Mouse (Mus musculus): ENCODE results near the gene Mcub. TPM values are rescaled to one million over a fixed set of nuclear protein-coding genes. Genes with fewer than 3 reads are reported as not detected.
A peak's percentile ranks its signal among the peaks of the same experiment; 100 is the strongest.

The Mcub gene
- polyA plus RNA-seq, 1 experiment from 2014 or later, result 14.1 TPM

GRCm38 (mm10) chr3:129925861-129926260 is 44.1 kb downstream of the Mcub start:
- DNase-seq (ENCODE audit: low spot score) (no peak), ATAC-seq (ENCODE audit: insufficient number of reproducible peaks, low FRiP score, low TSS enrichment, low read depth) (no peak)
- no peak overlapping the region for H3K4me2 ChIP-seq (ENCODE audit: low read depth, severe bottlenecking)
- H3K9me3 ChIP-seq (ENCODE audit: control insufficient read depth, low read length), result no peaks in the 10 kb centered on the region
- H3K4me1 ChIP-seq (ENCODE audit: control insufficient read depth, insufficient read depth, low read length), result no peaks in the 10 kb centered on the region
- H3K36me3 ChIP-seq (ENCODE audit: control insufficient read depth, insufficient read depth, low read length), result no peaks in the 10 kb centered on the region
- no peak overlapping the region for H3K9ac ChIP-seq (ENCODE audit: low read length)
- no peak overlapping the region for H3K27ac ChIP-seq (replicated peaks; ENCODE audit: low read depth, low read length)
- no peaks in the 10 kb centered on the region for H3K27me3 ChIP-seq (ENCODE audit: control insufficient read depth, insufficient read depth, low read length)
- H3K4me3 ChIP-seq (ENCODE audit: low read depth, low read length), result no peak overlapping the region
- 93% methylated on average over 3 of the region's 3 CpGs for WGBS

GRCm38 (mm10) chr3:129923581-129923980 is 46.4 kb downstream of the Mcub start:
- Histone ChIP-seq H3K27me3 (ENCODE audit: control insufficient read depth, insufficient read depth, low read length) (no peaks in the 10 kb centered on the region), H3K27ac (replicated peaks; ENCODE audit: low read depth, low read length) (no peak overlapping the region), H3K9ac (ENCODE audit: low read length) (no peak overlapping the region), H3K4me2 (ENCODE audit: low read depth, severe bottlenecking) (no peak overlapping the region), H3K4me3 (ENCODE audit: low read depth, low read length) (no peak overlapping the region), H3K36me3 (ENCODE audit: control insufficient read depth, insufficient read depth, low read length) (no peaks in the 10 kb centered on the region), H3K9me3 (ENCODE audit: control insufficient read depth, low read length) (no peaks in the 10 kb centered on the region), H3K4me1 (ENCODE audit: control insufficient read depth, insufficient read depth, low read length) (no peaks in the 10 kb centered on the region)
- DNase-seq (ENCODE audit: low spot score) (no peak), ATAC-seq (ENCODE audit: insufficient number of reproducible peaks, low FRiP score, low TSS enrichment, low read depth) (no peak)
- WGBS, result 91% methylated on average over 7 of the region's 7 CpGs

- no peaks in the 10 kb centered on the region for H3K9me3 ChIP-seq (ENCODE audit: control insufficient read depth, low read length)
- H3K4me2 ChIP-seq (ENCODE audit: low read depth, severe bottlenecking), result no peak overlapping the region
- no peak overlapping the region for H3K27ac ChIP-seq (replicated peaks; ENCODE audit: low read depth, low read length)
- no peak overlapping the region for H3K9ac ChIP-seq (ENCODE audit: low read length)
- 0 out of 2 replicates have a peak, but pooled peaks have one; percentile 47 for ATAC-seq (ENCODE audit: insufficient number of reproducible peaks, low FRiP score, low TSS enrichment, low read depth)
- no peaks in the 10 kb centered on the region for H3K4me1 ChIP-seq (ENCODE audit: control insufficient read depth, insufficient read depth, low read length)
- H3K4me3 ChIP-seq (ENCODE audit: low read depth, low read length), result no peak overlapping the region
- H3K36me3 ChIP-seq (ENCODE audit: control insufficient read depth, insufficient read depth, low read length), result no peaks in the 10 kb centered on the region
- H3K27me3 ChIP-seq (ENCODE audit: control insufficient read depth, insufficient read depth, low read length), result no peaks in the 10 kb centered on the region
- 18% methylated on average over 13 of the region's 13 CpGs for WGBS
- peak; percentile 83 for DNase-seq (ENCODE audit: low spot score)
These were observed 51.6 kb downstream of the Mcub start for GRCm38 (mm10) chr3:129918434-129918833.

GRCm38 (mm10) chr3:129917424-129917823 is 52.6 kb downstream of the Mcub start:
- no peaks in the 10 kb centered on the region for H3K9me3 ChIP-seq (ENCODE audit: control insufficient read depth, low read length)
- ATAC-seq (ENCODE audit: insufficient number of reproducible peaks, low FRiP score, low TSS enrichment, low read depth) (no peak), DNase-seq (ENCODE audit: low spot score) (no peak)
- no peaks in the 10 kb centered on the region for H3K4me1 ChIP-seq (ENCODE audit: control insufficient read depth, insufficient read depth, low read length)
- H3K27me3 ChIP-seq (ENCODE audit: control insufficient read depth, insufficient read depth, low read length), result no peaks in the 10 kb centered on the region
- H3K4me3 ChIP-seq (ENCODE audit: low read depth, low read length), result no peak overlapping the region
- no peaks in the 10 kb centered on the region for H3K36me3 ChIP-seq (ENCODE audit: control insufficient read depth, insufficient read depth, low read length)
- no peak overlapping the region for H3K4me2 ChIP-seq (ENCODE audit: low read depth, severe bottlenecking)
- 78% methylated on average over 3 of the region's 3 CpGs for WGBS
- H3K27ac ChIP-seq (replicated peaks; ENCODE audit: low read depth, low read length), result no peak overlapping the region
- no peak overlapping the region for H3K9ac ChIP-seq (ENCODE audit: low read length)

GRCm38 (mm10) chr3:129913241-129913640 is 56.8 kb downstream of the Mcub start:
- WGBS, result 92% methylated on average over 13 of the region's 13 CpGs
- no peak overlapping the region for H3K27ac ChIP-seq (replicated peaks; ENCODE audit: low read depth, low read length)
- no peaks in the 10 kb centered on the region for H3K9me3 ChIP-seq (ENCODE audit: control insufficient read depth, low read length)
- no peaks in the 10 kb centered on the region for H3K4me1 ChIP-seq (ENCODE audit: control insufficient read depth, insufficient read depth, low read length)
- no peak overlapping the region for H3K4me2 ChIP-seq (ENCODE audit: low read depth, severe bottlenecking)
- DNase-seq (ENCODE audit: low spot score) (no peak), ATAC-seq (ENCODE audit: insufficient number of reproducible peaks, low FRiP score, low TSS enrichment, low read depth) (no peak)
- H3K4me3 ChIP-seq (ENCODE audit: low read depth, low read length), result no peak overlapping the region
- H3K9ac ChIP-seq (ENCODE audit: low read length), result no peak overlapping the region
- peaks cover 15% of the 10 kb centered on the region for H3K36me3 ChIP-seq (ENCODE audit: control insufficient read depth, insufficient read depth, low read length)
- no peaks in the 10 kb centered on the region for H3K27me3 ChIP-seq (ENCODE audit: control insufficient read depth, insufficient read depth, low read length)

- Histone ChIP-seq H3K4me3 (ENCODE audit: low read depth, low read length) (no peak overlapping the region), H3K27me3 (ENCODE audit: control insufficient read depth, insufficient read depth, low read length) (no peaks in the 10 kb centered on the region), H3K4me2 (ENCODE audit: low read depth, severe bottlenecking) (no peak overlapping the region), H3K9me3 (ENCODE audit: control insufficient read depth, low read length) (no peaks in the 10 kb centered on the region), H3K9ac (ENCODE audit: low read length) (no peak overlapping the region), H3K4me1 (ENCODE audit: control insufficient read depth, insufficient read depth, low read length) (no peaks in the 10 kb centered on the region), H3K36me3 (ENCODE audit: control insufficient read depth, insufficient read depth, low read length) (peaks cover 15% of the 10 kb centered on the region), H3K27ac (replicated peaks; ENCODE audit: low read depth, low read length) (no peak overlapping the region)
- DNase-seq (ENCODE audit: low spot score) (no peak), ATAC-seq (ENCODE audit: insufficient number of reproducible peaks, low FRiP score, low TSS enrichment, low read depth) (no peak)
- 94% methylated on average over 14 of the region's 14 CpGs for WGBS
These were observed 58.0 kb downstream of the Mcub start for GRCm38 (mm10) chr3:129912025-129912424.

- Histone ChIP-seq H3K9me3 (ENCODE audit: control insufficient read depth, low read length) (no peaks in the 10 kb centered on the region), H3K4me1 (ENCODE audit: control insufficient read depth, insufficient read depth, low read length) (peaks cover 5% of the 10 kb centered on the region; the same call in 1 of the 2 replicates), H3K9ac (ENCODE audit: low read length) (no peak overlapping the region), H3K4me3 (ENCODE audit: low read depth, low read length) (no peak overlapping the region), H3K27me3 (ENCODE audit: control insufficient read depth, insufficient read depth, low read length) (no peaks in the 10 kb centered on the region), H3K27ac (replicated peaks; ENCODE audit: low read depth, low read length) (no peak overlapping the region), H3K4me2 (ENCODE audit: low read depth, severe bottlenecking) (no peak overlapping the region), H3K36me3 (ENCODE audit: control insufficient read depth, insufficient read depth, low read length) (peaks cover 8% of the 10 kb centered on the region)
- WGBS, result 89% methylated on average over 7 of the region's 7 CpGs
- no peak for ATAC-seq (ENCODE audit: insufficient number of reproducible peaks, low FRiP score, low TSS enrichment, low read depth)
- DNase-seq (ENCODE audit: low spot score), result no peak
These were observed 65.4 kb downstream of the Mcub start for GRCm38 (mm10) chr3:129904381-129905132.

GRCm38 (mm10) chr3:129903866-129904265 is 66.1 kb downstream of the Mcub start:
- no peaks in the 10 kb centered on the region for H3K27me3 ChIP-seq (ENCODE audit: control insufficient read depth, insufficient read depth, low read length)
- H3K9ac ChIP-seq (ENCODE audit: low read length), result no peak overlapping the region
- peaks cover 2% of the 10 kb centered on the region for H3K36me3 ChIP-seq (ENCODE audit: control insufficient read depth, insufficient read depth, low read length)
- no peak overlapping the region for H3K4me3 ChIP-seq (ENCODE audit: low read depth, low read length)
- H3K4me2 ChIP-seq (ENCODE audit: low read depth, severe bottlenecking), result no peak overlapping the region
- ATAC-seq (ENCODE audit: insufficient number of reproducible peaks, low FRiP score, low TSS enrichment, low read depth) (no peak), DNase-seq (ENCODE audit: low spot score) (no peak)
- H3K9me3 ChIP-seq (ENCODE audit: control insufficient read depth, low read length), result no peaks in the 10 kb centered on the region
- H3K4me1 ChIP-seq (ENCODE audit: control insufficient read depth, insufficient read depth, low read length), result peaks cover 5% of the 10 kb centered on the region; the same call in 1 of the 2 replicates
- WGBS, result 88% methylated on average over 8 of the region's 8 CpGs
- no peak overlapping the region for H3K27ac ChIP-seq (replicated peaks; ENCODE audit: low read depth, low read length)

- no peaks in the 10 kb centered on the region for H3K9me3 ChIP-seq (ENCODE audit: control insufficient read depth, low read length)
- WGBS, result 86% methylated on average over 3 of the region's 3 CpGs
- H3K4me2 ChIP-seq (ENCODE audit: low read depth, severe bottlenecking), result no peak overlapping the region
- DNase-seq (ENCODE audit: low spot score), result no peak
- H3K4me1 ChIP-seq (ENCODE audit: control insufficient read depth, insufficient read depth, low read length), result peaks cover 5% of the 10 kb centered on the region; the same call in 1 of the 2 replicates
- no peaks in the 10 kb centered on the region for H3K27me3 ChIP-seq (ENCODE audit: control insufficient read depth, insufficient read depth, low read length)
- H3K4me3 ChIP-seq (ENCODE audit: low read depth, low read length), result no peak overlapping the region
- H3K9ac ChIP-seq (ENCODE audit: low read length), result no peak overlapping the region
- no peaks in the 10 kb centered on the region for H3K36me3 ChIP-seq (ENCODE audit: control insufficient read depth, insufficient read depth, low read length)
- no peak overlapping the region for H3K27ac ChIP-seq (replicated peaks; ENCODE audit: low read depth, low read length)
- no peak for ATAC-seq (ENCODE audit: insufficient number of reproducible peaks, low FRiP score, low TSS enrichment, low read depth)
These were observed 66.6 kb downstream of the Mcub start for GRCm38 (mm10) chr3:129903369-129903768.

Measured in limb, embryonic 11.5 days (tissue).